Mouse (Mus musculus) ES-E14 (cell line): ENCODE results near the gene Vcan. TPM values are rescaled to one million over a fixed set of nuclear protein-coding genes. Genes with fewer than 3 reads are reported as not detected.

ENCODE experiments used
- DNase-seq: peaks from one replicate; pipeline ENCODE4 v3.0.0-alpha.2; 2013; ENCODE audit warnings: low read depth, low spot score
- H3K27ac ChIP-seq: 2 replicates; pipeline ENCODE4 v1.5.1; 2012; ENCODE audit warnings: low read depth, mild to moderate bottlenecking, low read length, moderate library complexity, mixed read lengths; ENCODE audit not compliant: poor library complexity, insufficient read depth, severe bottlenecking
- H3K36me3 ChIP-seq: 2 replicates; pipeline ENCODE4 v1.6.1; 2012; ENCODE audit warnings: mild to moderate bottlenecking, low read length, moderate library complexity, mixed read lengths; ENCODE audit not compliant: control insufficient read depth, poor library complexity, insufficient read depth, severe bottlenecking
- H3K4me1 ChIP-seq, 2 experiments: fragments of 150-350 bp in 1 of 2; sonication (generic) in 1 of 2; 2 replicates each; pipeline ENCODE4 v1.6.1; 2012; ENCODE audit warnings: low read length in 2 of 2, mild to moderate bottlenecking in 1 of 2, mixed read lengths in 1 of 2; ENCODE audit not compliant: control insufficient read depth in 2 of 2, insufficient read depth in 2 of 2, poor library complexity in 1 of 2
- H3K4me3 ChIP-seq, 2 experiments: fragments of 150-350 bp in 1 of 2; sonication (generic) in 1 of 2; 2 replicates each; pipeline ENCODE4 v1.5.1; 2012; ENCODE audit warnings: low read length in 2 of 2, low read depth in 1 of 2, mild to moderate bottlenecking in 1 of 2, mixed read lengths in 1 of 2; ENCODE audit not compliant: insufficient read depth in 1 of 2, poor library complexity in 1 of 2, severe bottlenecking in 1 of 2
- H3K9ac ChIP-seq: 2 replicates; pipeline ENCODE4 v1.6.1; 2012; ENCODE audit warnings: low read depth, mild to moderate bottlenecking, low read length, mixed read lengths; ENCODE audit not compliant: poor library complexity, insufficient read depth, severe bottlenecking
- H3K9me3 ChIP-seq: fragments of 150-350 bp; sonication (generic); 2 replicates; pipeline ENCODE4 v1.6.1; 2012; ENCODE audit warnings: low read depth, mild to moderate bottlenecking, low read length; ENCODE audit not compliant: control insufficient read depth, insufficient read depth
- CHD2 ChIP-seq: IDR thresholded peaks from 2 replicates; pipeline ENCODE4 v1.6.1; 2014; ENCODE audit warnings: mild to moderate bottlenecking, low read depth, low read length, inconsistent platforms
- HCFC1 ChIP-seq: IDR thresholded peaks from 2 replicates; pipeline ENCODE4 v1.6.1; 2012; ENCODE audit warnings: low read length, inconsistent platforms, borderline replicate concordance; ENCODE audit not compliant: insufficient read depth
- MAFK ChIP-seq: IDR thresholded peaks from 2 replicates; pipeline ENCODE4 v1.6.1; 2014; ENCODE audit warnings: mild to moderate bottlenecking, low read depth, low read length, inconsistent platforms; ENCODE audit not compliant: insufficient read depth
- ZC3H11A ChIP-seq: IDR thresholded peaks from 2 replicates; pipeline ENCODE4 v1.6.1; 2012; ENCODE audit warnings: low read depth, mild to moderate bottlenecking, inconsistent platforms, low read length, borderline replicate concordance
- ZNF384 ChIP-seq: IDR thresholded peaks from 2 replicates; pipeline ENCODE4 v1.6.1; 2012; ENCODE audit warnings: low read depth, low read length, inconsistent platforms
- in situ Hi-C, 2 experiments: fragments of 600-800 bp; cut with MboI; formaldehyde crosslinking; loops; one replicate each; pipeline ENCODE4 v1.15.1; 2025; ENCODE audit warnings: low sequenced_read_pairs in 2 of 2, inconsistent platforms in 1 of 2; ENCODE audit not compliant: unreplicated experiment in 2 of 2
- total RNA-seq: library from RNA; depleted of rRNA; stranded (reverse); fragments of 300-350 nt; gene quantifications from 2 replicates; pipeline ENCODE4 v1.2.3, GENCODE M21; 2012

Gene Vcan
- total RNA-seq, 1 experiment = 27.3 TPM

DNA sequence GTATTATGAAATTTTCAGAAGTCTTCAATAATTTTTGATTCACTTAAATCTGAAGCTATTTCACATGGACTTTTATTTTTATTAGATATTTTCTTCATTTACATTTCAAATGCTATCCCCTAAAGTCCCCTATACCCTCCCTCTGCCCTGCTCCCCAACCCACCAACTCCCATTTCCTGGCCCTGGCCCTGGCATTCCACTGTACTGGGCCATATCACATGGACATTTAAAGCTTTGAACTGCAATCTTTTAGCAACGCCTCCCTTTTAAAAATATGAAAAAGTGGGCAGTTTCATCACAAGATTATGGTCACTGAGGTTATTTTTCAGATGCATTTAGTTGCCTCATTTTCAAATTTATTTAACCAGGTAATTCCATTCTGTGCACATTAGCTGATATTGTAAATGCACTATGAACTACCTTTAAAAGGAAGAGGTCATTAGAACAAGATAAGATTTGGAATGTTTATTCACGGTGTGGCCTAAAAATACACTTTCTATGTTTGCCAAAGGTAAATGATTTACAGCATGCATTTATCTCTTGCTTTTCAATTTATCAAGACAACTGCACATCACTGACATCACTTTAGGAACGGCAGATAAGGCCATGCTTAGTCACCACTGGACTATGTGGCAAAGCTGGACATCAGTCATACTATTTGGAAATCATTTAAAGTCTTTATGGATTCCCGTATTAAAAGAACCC is 32.7 kb downstream of the Vcan start:
- TF ChIP-seq MAFK (no peak), ZNF384 (no peak), HCFC1 (no peak), ZC3H11A (no peak), CHD2 (no peak)
- Histone ChIP-seq H3K4me1 (no peaks in the 10 kb centered on the region), H3K9me3 (no peaks in the 10 kb centered on the region), H3K9ac (no peak overlapping the region), H3K4me3 (no peak overlapping the region), H3K27ac (no peak overlapping the region), H3K36me3 (no peaks in the 10 kb centered on the region)
- in situ Hi-C loops = no loop called here
- DNase-seq = no peak

DNA sequence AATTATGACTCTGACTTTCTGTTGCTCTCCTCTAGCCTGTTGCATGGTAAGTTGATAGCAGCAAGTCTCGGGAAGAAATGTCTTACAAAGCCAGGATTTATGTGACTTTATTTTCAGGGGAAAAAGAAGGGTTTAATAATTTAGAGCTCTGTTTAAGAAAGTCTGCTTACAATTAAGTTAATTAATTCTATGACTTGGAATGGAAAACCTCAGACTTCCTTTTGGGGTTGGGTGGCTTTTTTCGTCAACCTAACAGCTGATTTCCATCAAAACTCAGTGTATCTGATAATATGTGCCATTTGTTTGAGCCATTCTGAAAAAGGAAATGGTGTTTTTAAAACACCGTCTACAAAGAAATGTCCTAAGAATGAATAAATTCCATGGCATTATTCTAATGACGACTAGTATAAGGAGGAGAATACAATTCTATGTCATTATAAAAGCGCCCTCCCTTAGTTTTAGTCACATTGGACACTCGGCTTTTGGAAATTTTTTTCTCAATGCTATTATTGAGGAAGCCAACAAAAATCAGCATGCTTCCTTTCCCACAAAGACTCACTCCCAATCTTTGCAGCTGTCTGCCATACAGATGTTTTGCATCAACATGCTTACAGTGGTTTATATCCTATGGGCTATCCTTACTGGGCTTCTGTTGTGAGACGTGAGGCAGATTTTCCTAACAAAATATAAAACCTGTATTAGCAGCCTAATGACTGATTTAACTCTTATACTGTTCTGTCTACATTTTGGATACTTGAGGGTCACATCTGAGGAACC is 34.0 kb downstream of the Vcan start:
- in situ Hi-C loops = no loop called here
- Histone ChIP-seq H3K27ac (no peak overlapping the region), H3K4me3 (no peak overlapping the region), H3K4me1 (no peaks in the 10 kb centered on the region), H3K9me3 (no peaks in the 10 kb centered on the region), H3K36me3 (no peaks in the 10 kb centered on the region), H3K9ac (no peak overlapping the region)
- no peak for TF ChIP-seq CHD2
- no peak for TF ChIP-seq HCFC1
- TF ChIP-seq ZC3H11A = no peak
- TF ChIP-seq ZNF384 = no peak
- no peak for TF ChIP-seq MAFK
- no peak for DNase-seq

DNA sequence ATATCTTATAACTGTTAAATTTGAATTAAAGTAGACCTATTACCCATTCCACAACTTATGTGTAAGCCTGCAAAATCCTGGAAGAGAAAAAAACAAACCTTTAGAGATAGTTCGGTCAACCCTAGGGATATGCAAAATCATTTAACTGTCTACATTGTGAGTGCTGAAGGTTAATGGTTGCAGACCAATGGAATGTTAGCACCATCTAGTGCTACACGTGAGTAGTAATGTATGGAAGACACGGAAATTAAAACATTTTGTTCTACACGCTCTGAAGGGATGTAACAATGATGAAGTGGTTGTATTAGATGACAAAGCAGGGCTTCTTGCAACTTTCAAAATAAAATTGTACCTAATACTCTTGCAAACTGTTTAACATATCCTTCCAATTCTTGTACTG is 39.9 kb downstream of the Vcan start:
- no peaks in the 10 kb centered on the region for H3K36me3 ChIP-seq
- no peak for DNase-seq
- TF ChIP-seq MAFK (no peak), ZC3H11A (no peak), ZNF384 (no peak), HCFC1 (no peak), CHD2 (no peak)

DNA sequence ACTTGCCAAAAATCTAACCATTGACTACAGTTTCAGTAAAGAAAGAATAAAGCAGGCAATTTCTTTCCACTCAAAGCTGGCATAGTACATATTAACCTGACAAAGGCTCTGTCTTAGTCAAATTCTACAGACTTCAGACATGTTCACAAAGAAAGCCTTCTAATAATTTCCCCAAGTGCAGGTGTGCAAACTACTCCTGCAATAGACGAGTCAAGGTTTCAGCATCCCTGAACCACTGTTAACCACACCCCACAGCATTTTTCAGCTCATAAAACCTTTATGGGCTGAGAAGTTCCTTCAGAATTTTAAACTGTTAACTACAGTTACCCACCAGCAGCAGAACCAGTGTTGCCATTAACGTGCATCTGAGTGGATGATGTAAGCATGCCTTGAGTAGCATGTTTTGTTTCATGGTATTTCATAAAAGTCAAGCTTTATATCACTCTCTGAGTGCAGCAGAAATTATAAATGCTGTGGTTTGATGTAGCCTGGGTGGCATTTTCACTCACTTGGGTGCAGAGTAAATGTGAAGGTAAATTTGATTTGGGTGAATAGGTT is 42.2 kb downstream of the Vcan start:
- TF ChIP-seq CHD2 (no peak), ZNF384 (no peak), ZC3H11A (no peak), MAFK (no peak), HCFC1 (no peak)
- DNase-seq = no peak
- Histone ChIP-seq H3K36me3 (no peaks in the 10 kb centered on the region), H3K4me1 (no peaks in the 10 kb centered on the region), H3K9ac (no peak overlapping the region), H3K27ac (no peak overlapping the region), H3K9me3 (no peaks in the 10 kb centered on the region), H3K4me3 (no peak overlapping the region)
- in situ Hi-C loops = no loop called here

More for the DNA sequence above, 39.9 kb downstream of the Vcan start:
- Histone ChIP-seq H3K9me3 (no peaks in the 10 kb centered on the region), H3K4me1 (no peaks in the 10 kb centered on the region), H3K9ac (no peak overlapping the region), H3K4me3 (no peak overlapping the region), H3K27ac (no peak overlapping the region)
- in situ Hi-C loops = no loop called here
